Mouse (Mus musculus): ENCODE results near the gene Sdad1. TPM values are rescaled to one million over a fixed set of nuclear protein-coding genes. Genes with fewer than 3 reads are reported as not detected.

Sdad1 gene
- polyA plus RNA-seq, 1 experiment from 2014 or later, result 37.1 TPM

DNA sequence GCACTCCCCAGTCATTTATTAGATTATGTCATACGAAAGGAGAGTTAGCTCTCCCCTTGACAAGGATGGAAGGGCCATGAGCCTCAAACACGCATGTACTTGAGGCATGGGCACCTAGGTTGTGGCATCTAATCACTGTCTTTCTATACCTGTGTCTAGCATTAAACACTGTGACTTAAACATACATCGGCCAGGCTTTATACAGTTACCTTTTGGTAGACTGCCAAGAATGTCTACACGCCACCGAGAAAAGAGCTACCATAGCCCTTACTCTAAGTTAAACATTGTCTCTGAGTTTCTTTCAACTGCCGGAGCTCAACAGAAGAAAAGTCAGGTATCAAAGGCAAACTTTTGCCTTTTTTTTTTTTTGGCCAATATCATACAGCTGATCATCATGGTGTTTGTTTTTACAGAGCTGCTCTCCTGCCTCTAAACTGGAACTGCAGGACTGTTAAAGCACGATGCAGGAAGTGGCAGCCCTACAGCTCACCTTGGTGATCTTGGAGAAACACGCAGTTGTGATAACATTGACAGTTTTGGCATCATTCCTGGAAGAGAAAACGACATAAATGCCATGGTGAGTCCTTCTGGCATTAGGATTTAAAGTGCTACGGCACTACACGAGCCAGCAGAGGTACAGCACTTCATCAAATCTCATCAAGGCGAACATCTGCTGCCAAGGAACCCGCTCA, 8.0 kb downstream of the Sdad1 start:
- no peak overlapping the region for H3K4me3 ChIP-seq
- ATAC-seq (ENCODE audit: insufficient number of reproducible peaks, low FRiP score, low TSS enrichment, low read depth), result no peak
- H3K27ac ChIP-seq, result no peak overlapping the region
- no peak overlapping the region for H3K4me2 ChIP-seq
- 0 out of 2 replicates have a peak, but pooled peaks cover 1% of the 10 kb centered on the region for H3K4me1 ChIP-seq
- H3K9me3 ChIP-seq, result no peaks in the 10 kb centered on the region
- peaks cover 88% of the 10 kb centered on the region for H3K36me3 ChIP-seq
- H3K9ac ChIP-seq, result no peak overlapping the region
- H3K27me3 ChIP-seq, result no peaks in the 10 kb centered on the region
- WGBS, result 89% methylated on average over 13 of the region's 13 CpGs

DNA sequence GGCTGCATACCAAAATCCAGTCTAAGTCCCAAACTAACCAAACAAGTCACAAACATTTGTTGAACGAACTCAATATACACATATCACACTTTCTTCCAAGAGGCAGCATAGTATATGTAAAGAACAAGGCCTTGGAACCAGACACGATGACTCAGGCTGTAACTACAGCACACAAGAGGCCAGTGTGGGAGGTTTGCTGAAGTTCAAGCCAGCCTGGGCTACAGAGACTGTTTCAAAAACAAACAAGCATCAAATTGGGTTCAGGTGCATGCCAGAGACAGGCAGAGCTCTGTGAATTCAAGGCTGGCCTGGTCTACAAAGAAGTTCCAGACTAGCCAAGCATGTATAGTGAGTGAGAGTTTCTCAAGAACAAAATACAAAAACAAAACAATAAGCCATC, 15.8 kb downstream of the Sdad1 start:
- no peak overlapping the region for H3K9ac ChIP-seq
- H3K4me3 ChIP-seq, result no peak overlapping the region
- H3K27me3 ChIP-seq, result no peaks in the 10 kb centered on the region
- H3K4me2 ChIP-seq, result no peak overlapping the region
- ATAC-seq (ENCODE audit: insufficient number of reproducible peaks, low FRiP score, low TSS enrichment, low read depth), result no peak
- no peaks in the 10 kb centered on the region for H3K4me1 ChIP-seq
- H3K36me3 ChIP-seq, result peaks cover 92% of the 10 kb centered on the region
- WGBS, result 86% methylated on average over 2 of the region's 2 CpGs
- no peaks in the 10 kb centered on the region for H3K9me3 ChIP-seq
- no peak overlapping the region for H3K27ac ChIP-seq

DNA sequence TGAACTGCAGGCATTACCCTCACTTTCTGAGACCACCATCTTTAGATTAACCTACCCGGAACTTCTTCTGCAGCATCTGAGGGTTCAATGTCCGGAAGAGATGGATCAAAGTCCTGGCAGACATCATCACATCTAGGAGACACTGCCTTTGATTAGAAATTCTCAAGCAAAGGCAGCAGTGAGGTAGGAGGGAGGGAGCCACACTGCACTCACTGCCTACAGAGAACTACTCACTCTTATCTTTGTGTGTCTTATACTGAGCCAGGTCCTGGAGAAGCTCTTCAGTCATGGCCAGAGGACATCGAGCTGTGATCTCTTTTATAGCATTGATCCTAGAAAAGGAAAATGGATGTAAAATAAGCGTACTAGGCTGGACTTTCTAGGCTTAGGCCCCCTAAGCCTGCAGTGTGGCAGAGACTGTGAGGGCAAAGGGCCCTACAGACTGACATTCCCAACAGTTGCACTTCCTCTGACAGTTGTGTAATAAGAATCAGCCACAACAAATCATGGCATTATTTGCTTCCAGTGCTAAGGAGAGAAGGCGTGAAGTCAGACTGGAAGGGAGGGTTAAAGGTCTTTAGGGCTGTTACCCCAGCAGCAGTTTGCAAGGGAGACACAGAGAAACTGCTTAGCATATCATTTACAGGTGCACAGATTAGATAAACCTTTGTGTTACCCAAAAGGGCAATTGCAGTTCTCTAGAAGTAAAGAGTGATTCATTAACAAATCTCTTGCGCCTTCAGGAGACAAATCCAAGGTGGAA, 18.4 kb downstream of the Sdad1 start:
- Histone ChIP-seq H3K4me3 (no peak overlapping the region), H3K9ac (no peak overlapping the region), H3K27ac (no peak overlapping the region), H3K27me3 (no peaks in the 10 kb centered on the region), H3K9me3 (no peaks in the 10 kb centered on the region), H3K4me2 (no peak overlapping the region), H3K36me3 (peaks cover 93% of the 10 kb centered on the region), H3K4me1 (no peaks in the 10 kb centered on the region)
- WGBS, result 88% methylated on average over 6 of the region's 6 CpGs
- ATAC-seq (ENCODE audit: insufficient number of reproducible peaks, low FRiP score, low TSS enrichment, low read depth), result no peak

DNA sequence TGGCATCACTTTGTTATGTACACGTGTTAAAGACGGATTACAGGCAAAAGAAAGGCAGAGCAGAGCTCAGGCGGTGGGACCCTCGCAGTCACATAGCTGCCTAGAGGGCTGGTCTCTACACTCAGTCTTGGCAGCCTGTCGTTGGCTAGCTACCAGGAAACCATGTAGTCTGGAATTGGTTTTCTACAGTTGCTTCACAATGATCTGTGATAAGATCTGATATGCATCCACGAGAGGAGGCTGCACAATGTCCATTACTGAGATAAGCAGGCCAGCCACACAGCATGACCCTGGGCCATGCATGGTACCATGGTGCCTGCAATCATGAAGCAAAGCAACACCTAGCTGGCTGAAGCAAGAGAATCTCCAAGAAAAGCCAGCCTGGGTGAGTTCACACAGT, 22.4 kb downstream of the Sdad1 start:
- Histone ChIP-seq H3K4me1 (0 out of 2 replicates have a peak, but pooled peaks cover 3% of the 10 kb centered on the region), H3K27me3 (no peaks in the 10 kb centered on the region), H3K9me3 (no peaks in the 10 kb centered on the region), H3K9ac (no peak overlapping the region), H3K27ac (no peak overlapping the region), H3K4me2 (no peak overlapping the region), H3K36me3 (peaks cover 79% of the 10 kb centered on the region), H3K4me3 (no peak overlapping the region)
- WGBS, result 81% methylated on average over 6 of the region's 6 CpGs
- no peak for ATAC-seq (ENCODE audit: insufficient number of reproducible peaks, low FRiP score, low TSS enrichment, low read depth)

DNA sequence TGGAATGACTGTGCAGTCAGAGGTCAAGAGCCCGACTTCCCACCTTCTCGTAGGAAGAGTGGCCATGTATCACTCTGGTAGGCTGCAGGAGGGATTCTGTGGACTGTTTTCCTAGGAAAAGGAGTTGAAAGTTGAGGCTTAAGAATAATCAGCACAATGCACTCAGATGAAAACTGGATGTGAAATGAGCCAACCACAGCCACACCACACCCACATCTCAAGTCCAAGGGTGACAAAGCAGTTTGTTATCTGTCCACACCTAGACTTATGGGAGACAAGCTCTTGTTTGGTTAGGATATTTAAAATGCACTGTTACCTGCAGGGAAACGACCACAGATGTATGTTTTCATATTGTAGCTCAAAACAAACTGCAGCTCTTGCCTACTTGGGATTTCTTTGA, 27.2 kb downstream of the Sdad1 start:
- Histone ChIP-seq H3K4me2 (no peak overlapping the region), H3K4me3 (no peak overlapping the region), H3K4me1 (peaks cover 24% of the 10 kb centered on the region), H3K9me3 (no peaks in the 10 kb centered on the region), H3K36me3 (peaks cover 34% of the 10 kb centered on the region), H3K27me3 (no peaks in the 10 kb centered on the region), H3K9ac (no peak overlapping the region), H3K27ac (no peak overlapping the region)
- WGBS, result 59% methylated on average over 3 of the region's 3 CpGs
- no peak for ATAC-seq (ENCODE audit: insufficient number of reproducible peaks, low FRiP score, low TSS enrichment, low read depth)

DNA sequence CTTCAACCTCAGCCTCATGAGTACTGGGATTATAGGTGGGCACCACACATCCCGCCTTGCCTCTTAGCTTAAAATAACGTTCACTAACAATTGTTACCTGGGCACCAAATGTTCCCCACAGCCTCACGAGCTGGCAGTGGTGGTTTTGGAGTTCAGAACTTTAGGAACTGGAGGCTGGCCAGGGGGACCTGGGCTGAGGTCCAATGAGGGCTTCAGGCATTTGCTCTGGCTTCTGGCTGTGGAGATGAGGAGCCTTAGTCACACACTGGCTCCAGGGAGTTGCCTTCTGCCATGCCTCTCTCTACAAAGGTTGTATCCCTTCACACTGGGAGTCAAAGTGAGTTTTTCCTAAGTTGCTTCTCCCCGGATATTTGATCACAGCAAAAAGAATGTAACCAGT, 27.7 kb downstream of the Sdad1 start:
- WGBS, result 53% methylated on average over 4 of the region's 4 CpGs
- no peaks in the 10 kb centered on the region for H3K9me3 ChIP-seq

DNA sequence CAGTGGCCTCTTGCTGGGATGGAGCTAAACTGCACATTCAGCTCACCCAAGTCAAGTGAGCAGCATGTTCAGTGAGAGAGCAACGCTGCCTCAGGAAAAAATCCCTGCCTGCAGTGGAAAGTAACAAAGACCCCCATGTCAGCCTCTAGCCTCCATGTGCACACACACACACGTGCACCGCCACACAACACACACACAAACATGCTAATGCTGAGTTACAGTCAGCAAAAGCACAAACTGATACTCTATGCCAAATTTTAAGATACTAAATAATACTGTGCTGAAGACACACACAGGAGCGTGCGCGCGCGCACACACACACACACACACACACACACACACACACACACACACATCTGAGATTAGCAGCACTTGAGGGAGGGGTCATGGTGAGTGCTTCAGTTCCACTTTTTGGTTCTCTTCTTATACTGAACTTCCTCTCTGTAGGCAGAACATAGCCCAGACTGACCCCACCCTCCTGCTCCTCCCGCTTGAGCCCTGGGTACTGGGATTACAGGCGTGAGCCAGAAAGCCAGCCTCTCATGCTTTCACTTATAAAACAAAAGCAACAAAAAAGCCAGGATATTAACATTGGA, 31.2 kb downstream of the Sdad1 start:
- ATAC-seq (ENCODE audit: insufficient number of reproducible peaks, low FRiP score, low TSS enrichment, low read depth), result no peak
- WGBS, result 73% methylated on average over 10 of the region's 10 CpGs
- Histone ChIP-seq H3K4me1 (peaks cover 29% of the 10 kb centered on the region), H3K36me3 (no peaks in the 10 kb centered on the region; the same call in 1 of the 2 replicates), H3K4me3 (no peak overlapping the region), H3K27ac (0 out of 2 replicates have a peak overlapping the region, but pooled peaks have one; percentile 24), H3K4me2 (no peak overlapping the region), H3K9ac (no peak overlapping the region), H3K27me3 (no peaks in the 10 kb centered on the region), H3K9me3 (no peaks in the 10 kb centered on the region)

More for the DNA sequence above, 27.7 kb downstream of the Sdad1 start:
- peaks cover 29% of the 10 kb centered on the region for H3K36me3 ChIP-seq
- peaks cover 26% of the 10 kb centered on the region for H3K4me1 ChIP-seq
- no peak overlapping the region for H3K4me2 ChIP-seq
- no peak for ATAC-seq (ENCODE audit: insufficient number of reproducible peaks, low FRiP score, low TSS enrichment, low read depth)
- H3K4me3 ChIP-seq, result no peak overlapping the region
- no peaks in the 10 kb centered on the region for H3K27me3 ChIP-seq
- H3K9ac ChIP-seq, result no peak overlapping the region
- no peak overlapping the region for H3K27ac ChIP-seq

DNA sequence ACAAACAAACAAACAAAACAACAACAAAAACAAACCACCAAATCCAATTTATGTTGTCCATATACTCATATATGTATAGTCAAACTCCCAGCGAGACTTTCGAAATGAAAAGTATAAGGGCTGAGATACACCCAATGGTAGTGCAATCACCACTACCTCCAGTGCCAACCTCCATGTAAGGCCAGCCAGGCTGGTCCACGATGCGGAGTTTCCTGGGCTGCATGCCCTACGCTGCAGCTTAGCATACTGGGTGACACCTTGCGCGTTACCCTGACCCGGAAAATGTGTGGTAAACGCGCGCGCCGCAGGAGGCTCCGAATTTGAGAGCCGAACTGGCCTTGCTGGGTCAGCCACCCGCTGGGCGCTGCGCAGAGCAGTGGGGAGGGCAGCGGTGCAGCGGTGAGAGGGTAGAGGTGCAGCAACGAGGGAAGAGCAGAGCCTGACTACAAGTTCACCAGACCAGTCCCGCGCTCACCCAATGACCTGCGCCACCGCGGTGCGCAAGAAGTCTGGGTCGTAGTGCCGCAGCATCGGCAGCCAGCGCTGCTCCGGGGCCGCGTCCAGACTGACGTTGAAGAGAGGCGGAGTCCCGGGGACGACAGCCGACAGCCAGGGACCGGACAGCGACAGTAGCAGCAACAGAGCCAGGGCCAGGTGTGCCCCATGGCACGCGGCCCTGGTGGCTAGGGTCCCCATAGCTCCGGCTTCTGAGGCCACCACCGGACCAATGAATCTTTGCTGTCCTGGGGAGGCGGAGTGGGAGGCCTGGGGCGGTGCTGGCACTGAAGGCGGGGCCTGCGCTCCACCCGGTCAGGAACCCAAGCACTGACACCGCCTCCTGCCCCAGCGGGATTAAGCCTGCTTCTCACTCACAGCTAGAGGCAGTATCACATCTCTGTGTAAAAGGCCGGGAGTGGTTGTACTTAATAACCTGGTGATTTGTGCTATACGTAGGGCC, 32.6 kb downstream of the Sdad1 start, which contains the start of gene Naaa:
Gene Naaa (minus strand): TSS at position 734 of the 958 bp plus-strand sequence.
- H3K4me3 ChIP-seq, result peak within 1 kb of the TSS; percentile 67
- H3K27me3 ChIP-seq, result no peaks in the 10 kb centered on the region
- H3K36me3 ChIP-seq, result no peaks in the 10 kb centered on the region
- H3K4me2 ChIP-seq, result peak within 1 kb of the TSS; percentile 96
- H3K4me1 ChIP-seq, result peaks cover 24% of the 10 kb centered on the region
- H3K9ac ChIP-seq, result peak within 1 kb of the TSS; percentile 33
- ATAC-seq (ENCODE audit: insufficient number of reproducible peaks, low FRiP score, low TSS enrichment, low read depth), result peak; percentile 88
- peak within 1 kb of the TSS; percentile 24; the same call in 1 of the 2 replicates for H3K27ac ChIP-seq
- WGBS, result 3% methylated on average over 54 of the region's 54 CpGs
- H3K9me3 ChIP-seq, result no peaks in the 10 kb centered on the region

DNA sequence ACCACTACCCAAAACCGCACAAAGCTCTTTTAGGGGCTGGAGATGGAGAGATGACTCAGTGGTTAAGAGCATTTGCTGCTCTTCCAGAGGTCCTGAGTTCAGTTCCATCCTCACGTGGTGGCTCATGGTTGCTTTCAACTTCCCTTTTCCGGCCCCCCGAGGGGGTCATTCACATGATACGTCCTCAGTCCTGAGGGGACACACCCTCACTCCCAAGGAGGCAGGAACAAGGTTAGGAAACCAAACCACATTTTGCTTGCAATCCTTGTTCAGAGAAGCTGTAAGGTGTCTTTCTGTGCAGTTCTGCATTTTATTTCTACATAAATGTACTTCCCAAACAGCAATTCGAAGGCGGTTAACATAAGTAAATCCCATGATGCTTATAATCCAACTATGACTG, 39.8 kb downstream of the Sdad1 start:
- no peak overlapping the region for H3K9ac ChIP-seq
- no peaks in the 10 kb centered on the region for H3K4me1 ChIP-seq
- H3K27me3 ChIP-seq, result no peaks in the 10 kb centered on the region
- ATAC-seq (ENCODE audit: insufficient number of reproducible peaks, low FRiP score, low TSS enrichment, low read depth), result no peak
- no peak overlapping the region for H3K4me2 ChIP-seq
- no peak overlapping the region for H3K4me3 ChIP-seq
- WGBS, result 82% methylated on average over 7 of the region's 7 CpGs
- H3K27ac ChIP-seq, result no peak overlapping the region
- H3K9me3 ChIP-seq, result no peaks in the 10 kb centered on the region
- no peaks in the 10 kb centered on the region for H3K36me3 ChIP-seq

DNA sequence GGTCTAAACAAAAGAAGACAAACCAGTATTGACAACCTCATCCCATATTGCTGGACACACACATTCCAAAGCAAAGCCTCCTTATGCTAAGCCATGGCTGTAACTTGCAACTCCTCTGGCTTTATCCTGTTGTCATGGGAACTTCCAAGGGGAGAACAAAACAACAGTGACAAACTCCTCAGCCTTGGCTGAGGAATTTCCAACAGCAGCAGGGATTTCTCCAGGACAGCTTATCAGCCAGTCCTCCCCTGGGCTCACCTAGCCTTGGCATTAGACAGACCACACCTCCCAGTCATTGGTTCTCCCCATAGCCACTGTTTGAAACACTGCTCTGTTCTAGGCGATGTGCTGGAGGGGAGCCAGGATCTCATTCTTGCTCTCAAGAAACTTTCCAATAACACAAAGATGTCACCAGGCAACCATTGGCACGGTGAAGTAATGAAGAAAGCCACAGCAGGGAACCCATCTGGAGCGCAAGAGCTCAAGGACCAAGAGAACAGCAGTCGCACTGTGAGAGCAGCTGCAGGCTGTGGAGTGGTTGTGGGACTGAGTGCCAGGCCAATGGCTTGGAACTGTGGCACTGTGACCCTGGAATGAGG, 46.4 kb downstream of the Sdad1 start:
- whole genome bisulfite sequencing, result 31% methylated on average over 4 of the region's 4 CpGs
- ATAC-seq (ENCODE audit: insufficient number of reproducible peaks, low FRiP score, low TSS enrichment, low read depth), result peak; percentile 68; the same call in 1 of the 2 replicates
- Histone ChIP-seq H3K27ac (no peak overlapping the region), H3K9me3 (no peaks in the 10 kb centered on the region), H3K36me3 (no peaks in the 10 kb centered on the region), H3K4me3 (no peak overlapping the region), H3K9ac (no peak overlapping the region), H3K27me3 (no peaks in the 10 kb centered on the region), H3K4me1 (peaks cover 10% of the 10 kb centered on the region), H3K4me2 (no peak overlapping the region)

DNA sequence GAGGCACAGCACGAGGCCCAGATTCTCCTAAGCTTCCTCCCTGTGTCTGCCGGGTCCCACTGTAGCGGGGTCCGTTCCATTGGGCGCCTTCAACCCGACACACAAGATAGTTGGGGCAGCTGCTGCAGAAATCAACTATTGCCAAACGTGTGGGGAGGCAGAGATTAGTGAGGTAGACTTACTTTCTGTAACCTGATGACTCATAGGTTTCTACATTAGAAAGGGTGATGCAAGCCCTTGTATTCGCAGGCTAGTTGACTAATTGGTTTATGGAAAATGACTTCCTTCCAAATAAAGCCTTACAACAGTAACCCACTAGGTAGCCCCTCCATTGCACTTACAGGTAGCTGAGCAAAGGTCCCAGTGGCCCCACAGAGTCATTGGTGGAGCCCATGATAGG, 47.6 kb downstream of the Sdad1 start:
- Histone ChIP-seq H3K27me3 (no peaks in the 10 kb centered on the region), H3K4me2 (no peak overlapping the region), H3K27ac (no peak overlapping the region), H3K9ac (no peak overlapping the region), H3K9me3 (no peaks in the 10 kb centered on the region), H3K36me3 (no peaks in the 10 kb centered on the region), H3K4me3 (no peak overlapping the region), H3K4me1 (peaks cover 10% of the 10 kb centered on the region)
- 83% methylated on average over 8 of the region's 8 CpGs for WGBS
- ATAC-seq (ENCODE audit: insufficient number of reproducible peaks, low FRiP score, low TSS enrichment, low read depth), result no peak
